Mouse (Mus musculus) left cerebral cortex, adult 2 months (tissue): Measurements from ENCODE around the gene Gsc2. TPM values are rescaled to one million over a fixed set of nuclear protein-coding genes. Genes with fewer than 3 reads are reported as not detected.
A peak's percentile ranks its signal among the peaks of the same experiment; 100 is the strongest.
"Not testable (repeated sequence)": the region's sequence is repeated elsewhere in the genome, so short reads cannot be mapped to it uniquely, and the experiment has no call there.

ENCODE experiments used
- DNase-seq, 2 experiments: peaks; one replicate each; pipeline ENCODE4 v3.0.0; 2021 to 2022; ENCODE audit warnings: low spot score in 2 of 2, mixed read lengths in 1 of 2; ENCODE audit errors: extremely low spot score in 1 of 2
- H3K27ac ChIP-seq: fragments of 200-600 bp; 2 replicates; pipeline ENCODE4 v1.8.1; 2022
- H3K4me3 ChIP-seq: fragments of 200-600 bp; 2 replicates; pipeline ENCODE4 v1.8.1; 2022
- CTCF ChIP-seq: fragments of 200-600 bp; IDR thresholded peaks from 2 replicates; pipeline ENCODE4 v1.8.1; 2022; ENCODE audit warnings: antibody characterized with exemption, mild to moderate bottlenecking, moderate library complexity
- intact Hi-C: fragments of 180-260 bp; cut with DNase I; formaldehyde crosslinking; loops from one replicate; pipeline ENCODE4 v1.15.1; 2025
- long read RNA-seq, 2 experiments: library from polyadenylated mRNA; stranded (forward); transcript quantifications; one replicate each; pipeline ENCODE4 v2.0.0; 2021; ENCODE audit warnings: borderline mapping rate in 2 of 2
- total RNA-seq, 2 experiments: library from RNA; stranded (reverse); gene quantifications; 2 replicates each; pipeline ENCODE4 v1.2.3; 2021

The Gsc2 gene
- not detected for total RNA-seq
- long read RNA-seq, experiment 1, result 0 reads
- long read RNA-seq, experiment 2, result 0 reads

GRCm38 (mm10) chr16:17914307-17915249, at the start of gene Gsc2:
Gsc2 (minus strand) TSS chr16:17915059.
- Histone ChIP-seq H3K27ac (no peak within 1 kb of the TSS), H3K4me3 (peak within 1 kb of the TSS; percentile 25)
- DNase-seq, result no peak
- no peak for TF ChIP-seq CTCF
- intact Hi-C loops, result no loop called here

- H3K27ac ChIP-seq, result no peak overlapping the region
- H3K4me3 ChIP-seq, result no peak overlapping the region
- no peak for DNase-seq
- no peak for TF ChIP-seq CTCF
- intact Hi-C loops, result no loop called here
Measured at GRCm38 (mm10) chr16:17962091-17962490, 47.2 kb upstream of the Gsc2 start.

GRCm38 (mm10) chr16:17956052-17956638, 41.3 kb upstream of the Gsc2 start:
- H3K4me3 ChIP-seq, DNase-seq, intact Hi-C loops, H3K27ac ChIP-seq: not testable (repeated sequence)

- no peak for DNase-seq
- intact Hi-C loops, result no loop called here
- TF ChIP-seq CTCF, result no peak
- Histone ChIP-seq H3K27ac (no peak overlapping the region), H3K4me3 (no peak overlapping the region)
Measured at GRCm38 (mm10) chr16:17951618-17952017, 36.8 kb upstream of the Gsc2 start.

GRCm38 (mm10) chr16:17950068-17950467, 35.2 kb upstream of the Gsc2 start:
- TF ChIP-seq CTCF, result no peak
- DNase-seq, result no peak
- no peak overlapping the region for H3K27ac ChIP-seq
- intact Hi-C loops, result no loop called here
- H3K4me3 ChIP-seq, result no peak overlapping the region

- no peak for DNase-seq
- TF ChIP-seq CTCF, result no peak
- intact Hi-C loops, result no loop called here
- Histone ChIP-seq H3K4me3 (no peak overlapping the region), H3K27ac (no peak overlapping the region)
Measured at GRCm38 (mm10) chr16:17949421-17949877, 34.6 kb upstream of the Gsc2 start.

- no peak for TF ChIP-seq CTCF
- Histone ChIP-seq H3K27ac (no peak overlapping the region), H3K4me3 (no peak overlapping the region)
- no peak for DNase-seq
- intact Hi-C loops, result no loop called here
Measured at GRCm38 (mm10) chr16:17945081-17945831, 30.4 kb upstream of the Gsc2 start.

- Histone ChIP-seq H3K27ac (no peak overlapping the region), H3K4me3 (no peak overlapping the region)
- intact Hi-C loops, result no loop called here
- DNase-seq, result no peak
- TF ChIP-seq CTCF, result no peak
Measured at GRCm38 (mm10) chr16:17943466-17943865, 28.6 kb upstream of the Gsc2 start.

- no peak for DNase-seq
- no peak for TF ChIP-seq CTCF
- intact Hi-C loops, result loop anchor here (5.0 kb wide), 1 partner anchor 48 kb away; no protein-coding TSS in a partner anchor
- H3K27ac ChIP-seq, result no peak overlapping the region
- no peak overlapping the region for H3K4me3 ChIP-seq
Measured at GRCm38 (mm10) chr16:17939255-17939751, 24.4 kb upstream of the Gsc2 start.

- intact Hi-C loops, result loop anchor here (5.0 kb wide), 1 partner anchor 48 kb away; no protein-coding TSS in a partner anchor
- no peak overlapping the region for H3K27ac ChIP-seq
- TF ChIP-seq CTCF, result peak; percentile 79
Measured at GRCm38 (mm10) chr16:17938821-17939220, 24.0 kb upstream of the Gsc2 start.

GRCm38 (mm10) chr16:17938187-17938586, 23.3 kb upstream of the Gsc2 start:
- Histone ChIP-seq H3K4me3 (no peak overlapping the region), H3K27ac (no peak overlapping the region)
- TF ChIP-seq CTCF, result no peak
- intact Hi-C loops, result loop anchor here (5.0 kb wide), 1 partner anchor 49 kb away; no protein-coding TSS in a partner anchor
- no peak for DNase-seq

More at GRCm38 (mm10) chr16:17938821-17939220, 24.0 kb upstream of the Gsc2 start:
- DNase-seq, result peak in 1 of 2 experiments; percentile 68
- H3K4me3 ChIP-seq, result no peak overlapping the region
